Mouse (Mus musculus) G1E-ER4 (cell line): Measurements from ENCODE around the gene Setd1b. TPM values are rescaled to one million over a fixed set of nuclear protein-coding genes. Genes with fewer than 3 reads are reported as not detected.
A peak's percentile ranks its signal among the peaks of the same experiment; 100 is the strongest.

Source experiments
- GATA1 ChIP-seq: IDR thresholded peaks from one replicate; pipeline ENCODE4 v1.8.0; 2012; ENCODE audit warnings: low read length, inconsistent platforms
- polyA plus RNA-seq: library from polyadenylated mRNA; stranded (reverse); fragments of >175 nt; gene quantifications from 2 replicates; pipeline ENCODE4 v1.2.3, GENCODE M21; 2012

The Setd1b gene
- polyA plus RNA-seq, 1 experiment: 85.4 TPM

DNA sequence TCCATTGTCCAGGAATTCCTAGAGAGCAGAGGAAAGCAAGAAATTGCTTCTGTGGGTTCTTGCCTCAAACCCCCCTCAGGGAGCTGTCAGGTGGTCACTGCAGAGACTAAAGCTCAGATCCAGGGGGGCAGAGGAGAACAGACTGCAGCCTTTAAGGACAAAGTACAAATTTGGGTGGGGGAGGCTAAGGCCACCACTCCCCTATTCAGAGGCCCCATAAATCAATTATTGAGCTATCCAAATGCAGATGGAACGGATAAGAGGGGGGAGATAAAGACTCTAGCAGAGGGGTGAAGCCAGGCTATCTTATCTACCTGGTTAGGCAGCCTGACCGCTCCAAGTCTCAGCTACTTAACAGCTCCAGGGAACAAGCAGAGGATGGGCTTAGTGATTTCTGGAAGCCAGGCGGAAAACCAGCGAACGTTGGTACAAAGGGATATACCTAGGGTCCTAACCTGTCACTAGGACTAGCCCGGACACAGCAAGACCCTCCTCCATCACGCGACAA lies 7.1 kb upstream of the Setd1b start:
- TF ChIP-seq GATA1: no peak

DNA sequence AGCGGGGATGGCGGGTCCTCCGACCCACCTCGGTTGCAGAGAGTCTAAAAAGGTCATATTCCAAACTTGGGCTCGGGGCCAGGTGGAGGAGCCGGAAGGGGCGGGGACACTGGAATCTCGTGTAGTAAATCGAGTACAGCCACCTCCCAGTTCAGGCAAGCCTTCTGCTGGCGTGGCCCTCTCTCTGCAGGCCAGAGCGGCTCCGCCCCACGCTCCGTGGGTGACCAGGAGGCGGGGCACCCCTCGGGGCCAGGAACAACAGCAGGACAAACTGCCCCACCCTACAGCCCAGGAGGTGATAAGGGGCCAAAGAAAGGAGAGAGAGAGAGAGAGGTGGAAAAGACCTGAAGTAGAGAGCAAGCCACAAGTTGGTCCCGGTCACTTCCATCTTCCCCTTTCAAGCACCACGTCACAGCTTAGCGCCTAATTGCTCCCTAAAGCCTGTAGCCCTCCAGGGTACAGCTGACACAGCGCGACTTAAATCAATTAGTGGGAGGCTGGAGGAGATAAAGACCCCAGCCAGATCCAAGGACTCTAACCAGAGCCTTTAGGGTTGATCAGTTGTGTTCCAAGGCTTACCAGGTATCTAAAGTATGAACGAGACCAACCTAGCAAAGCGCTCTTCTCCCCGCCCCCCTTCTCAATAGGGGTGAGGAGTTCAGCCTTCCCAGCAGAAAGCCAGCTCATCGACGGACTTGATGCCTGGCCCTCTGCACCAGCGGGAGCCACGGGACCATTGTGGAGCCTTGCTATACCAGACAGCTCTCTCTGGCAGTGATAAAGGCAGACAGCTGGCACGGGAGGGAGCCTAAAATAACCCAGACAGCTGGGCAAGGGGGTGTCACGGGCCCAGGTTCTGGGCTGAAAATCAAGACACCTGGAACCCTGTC lies 6.3 kb upstream of the Setd1b start:
- TF ChIP-seq GATA1: no peak

DNA sequence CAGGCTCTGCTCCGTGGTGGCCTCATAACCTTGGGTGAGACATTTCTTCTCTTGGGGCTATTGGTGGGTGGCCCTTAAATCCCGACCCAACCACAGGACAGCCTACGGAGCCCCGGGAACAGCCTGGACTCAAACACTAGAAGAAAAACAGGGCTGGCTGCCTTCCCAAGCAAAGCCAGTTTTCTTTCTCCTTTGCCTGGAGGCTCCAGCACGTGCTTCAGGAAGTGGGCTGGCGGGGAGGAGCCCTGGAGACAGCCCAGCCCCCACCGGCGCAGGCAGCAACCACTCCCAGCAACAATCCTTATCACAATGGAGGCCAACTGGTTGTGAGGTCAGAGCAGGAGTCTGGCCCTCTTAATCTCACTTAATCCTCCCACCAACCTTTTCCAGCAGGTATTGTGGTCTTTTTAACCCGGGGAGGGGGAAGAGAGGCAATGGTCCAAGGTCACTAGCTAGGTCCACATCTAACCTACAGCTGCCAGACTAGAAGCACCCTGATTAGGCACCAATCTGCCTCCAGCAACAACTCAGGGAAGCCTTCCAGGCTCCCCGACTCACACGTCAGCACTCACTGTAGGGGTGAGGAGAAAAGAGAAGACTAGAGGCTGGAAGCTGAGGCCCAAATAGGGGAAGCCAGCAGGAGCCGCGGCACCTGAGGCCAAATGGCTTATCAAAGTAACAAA lies 5.5 kb upstream of the Setd1b start:
- TF ChIP-seq GATA1: peak; percentile 40

DNA sequence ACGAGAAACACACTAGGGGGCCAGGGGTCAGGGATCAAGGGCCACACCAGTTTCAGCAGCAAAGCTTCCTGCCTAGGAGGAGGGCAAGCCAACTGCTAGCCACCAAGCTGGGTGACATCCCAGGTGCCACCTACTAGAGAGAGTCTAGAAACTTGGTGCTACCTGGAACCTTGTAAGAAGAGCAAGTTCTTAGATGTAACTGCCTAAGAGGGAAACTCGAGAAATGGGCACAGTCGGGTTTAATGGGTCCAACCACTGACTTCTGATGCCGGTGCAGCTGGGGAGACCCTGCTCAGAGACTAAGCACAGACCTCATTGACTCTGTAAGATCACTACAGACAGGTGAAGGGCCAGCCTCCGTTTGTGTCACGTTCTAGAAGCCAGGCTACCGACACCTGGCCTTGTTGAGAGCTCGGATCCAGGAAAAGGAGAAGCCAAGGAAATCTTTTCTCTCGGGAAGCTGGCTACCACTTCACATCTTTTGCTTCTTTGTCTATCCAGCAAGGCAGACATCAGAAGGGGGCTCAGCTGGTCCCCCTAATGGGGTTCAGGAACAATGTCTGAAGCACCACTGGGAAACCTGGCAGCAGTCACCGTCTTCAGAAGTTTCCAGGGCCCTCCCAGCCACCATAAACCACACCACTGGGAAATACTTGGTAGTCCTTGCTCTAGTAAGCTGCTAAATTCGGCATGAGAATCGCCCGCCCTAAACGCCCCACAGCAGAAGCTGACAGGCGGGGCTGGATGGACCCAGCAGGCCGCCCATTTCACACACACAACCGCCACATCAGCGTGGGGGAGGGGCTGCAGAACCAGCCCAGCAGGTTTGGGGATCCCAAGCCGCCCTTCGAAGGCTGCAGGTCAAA lies 4.7 kb upstream of the Setd1b start:
- no peak for TF ChIP-seq GATA1

DNA sequence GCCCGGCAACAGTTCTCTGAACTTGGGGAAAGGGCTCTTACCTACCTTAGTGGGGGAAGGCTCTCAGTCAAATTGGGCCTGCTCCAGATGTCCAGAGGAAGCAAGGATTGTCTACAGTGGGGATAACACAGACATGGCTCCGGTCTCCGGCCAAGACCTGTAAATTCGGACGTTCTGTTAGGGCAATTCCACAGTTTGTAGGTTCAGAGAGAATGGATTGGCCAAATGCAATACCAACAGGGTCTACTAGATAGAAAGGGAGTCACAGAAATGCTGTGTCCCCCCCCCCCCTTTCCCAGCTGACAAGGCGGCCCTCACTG lies 4.1 kb upstream of the Setd1b start:
- TF ChIP-seq GATA1: no peak

DNA sequence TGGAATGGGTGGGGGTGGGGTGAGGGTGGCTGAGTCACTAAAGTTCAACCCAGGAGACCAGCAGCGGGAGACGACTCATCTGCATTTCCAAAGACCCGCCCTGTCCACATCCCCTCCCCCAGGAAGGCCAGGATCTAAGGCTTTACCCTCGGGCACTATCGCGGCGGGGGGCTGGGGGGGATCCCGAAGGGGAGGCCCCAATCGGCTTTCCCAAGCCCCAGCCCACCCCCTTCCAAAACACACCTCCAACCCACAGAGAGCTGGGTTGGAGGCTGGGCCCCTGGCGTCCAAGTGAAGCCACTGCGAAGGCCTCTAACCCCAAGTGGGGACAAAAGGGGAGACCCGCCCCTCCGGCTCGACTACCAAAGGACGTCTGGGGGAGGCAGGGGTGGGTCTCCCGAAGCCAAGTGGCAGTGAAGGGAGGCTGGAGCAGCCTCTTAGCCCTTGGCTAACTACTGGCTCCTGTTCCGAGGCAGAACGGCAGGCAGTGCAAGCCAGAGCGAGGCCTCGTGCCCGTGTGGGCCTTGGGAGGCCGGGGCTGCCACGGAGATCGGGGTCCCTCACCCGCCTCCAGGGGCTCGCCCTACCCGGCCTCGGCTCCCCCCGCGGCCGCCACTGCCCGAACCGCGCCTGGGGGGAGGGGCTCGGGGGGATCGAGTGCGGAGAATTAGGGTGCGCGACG lies 3.6 kb upstream of the Setd1b start:
- TF ChIP-seq GATA1: no peak

DNA sequence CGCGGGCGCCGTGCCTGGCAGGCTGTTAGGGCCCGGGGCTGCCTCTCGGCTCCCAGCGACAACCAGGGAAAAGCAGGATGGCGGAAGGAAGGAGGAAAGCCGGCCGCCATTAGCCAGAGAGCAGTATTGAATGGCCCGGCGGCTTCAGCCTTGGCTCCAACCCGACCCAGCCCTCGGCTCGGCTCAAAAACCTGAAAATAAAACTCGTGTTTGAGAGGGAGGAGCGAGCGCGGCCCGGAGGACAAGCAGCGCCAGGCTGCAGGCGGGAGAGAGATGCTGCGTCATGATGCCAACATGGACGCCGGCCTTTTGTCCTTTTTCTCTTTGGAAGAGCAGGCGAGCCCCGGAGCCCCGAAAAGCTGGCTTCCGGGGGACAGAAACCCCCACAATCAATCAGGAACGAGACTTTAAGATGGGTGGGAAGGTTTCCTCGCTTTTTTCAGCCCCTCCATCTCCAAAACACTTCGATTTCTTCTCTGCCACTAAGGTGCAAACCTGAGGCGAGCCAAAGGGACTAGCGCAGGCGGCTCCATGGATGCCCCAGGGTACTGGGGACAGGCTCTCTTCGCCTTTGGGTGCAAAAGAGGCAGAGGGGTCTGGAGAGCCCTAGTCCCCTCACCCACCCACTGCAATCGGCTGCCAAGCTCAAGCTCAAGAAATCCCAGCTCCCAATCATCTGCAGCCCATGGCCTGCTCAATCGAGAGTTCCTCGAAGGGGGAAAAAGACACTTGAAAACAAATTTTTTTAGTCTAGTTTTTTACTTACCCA lies 2.9 kb upstream of the Setd1b start:
- TF ChIP-seq GATA1: no peak

DNA sequence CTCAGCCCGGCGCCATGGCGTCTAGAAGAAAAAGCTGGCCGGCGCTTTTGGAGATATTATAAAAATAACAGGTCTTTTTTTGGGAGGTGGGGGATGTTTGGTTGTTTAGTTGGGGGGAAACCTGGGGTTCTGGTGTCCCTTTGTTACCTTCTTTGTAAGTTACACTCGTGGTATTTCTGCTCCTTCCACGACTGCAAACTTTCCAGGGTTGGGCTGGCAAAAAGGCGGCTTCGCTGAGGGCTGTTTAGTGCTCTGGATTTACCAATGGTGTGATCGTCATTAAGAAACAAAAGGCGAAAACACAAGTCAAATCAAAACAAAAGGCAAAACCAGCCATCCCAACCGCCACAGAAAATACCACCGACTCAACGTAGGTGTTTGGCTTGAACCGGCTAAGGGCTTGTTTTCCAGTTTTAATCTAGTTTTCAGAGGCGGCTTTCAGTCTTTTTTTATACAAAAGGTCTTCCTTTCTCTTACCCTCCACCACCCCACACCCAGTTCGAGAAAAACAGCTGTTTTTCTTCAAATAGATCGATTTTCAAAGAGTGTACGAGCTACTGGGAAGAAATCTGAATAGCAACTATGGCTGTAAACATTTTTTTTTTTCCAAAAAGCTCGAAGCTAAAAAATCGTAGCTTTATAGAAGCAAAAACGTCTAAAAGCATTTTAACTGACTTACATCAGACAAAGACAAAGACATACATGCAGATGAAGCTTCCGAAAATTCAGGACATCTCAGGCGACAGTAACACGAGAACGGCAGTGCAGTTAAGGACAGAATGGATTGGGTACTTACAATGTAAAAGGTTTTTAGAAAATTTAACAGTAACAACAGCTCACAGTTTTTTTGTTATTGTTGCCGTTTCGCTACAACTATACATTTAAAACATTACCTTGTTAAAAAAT lies 2.0 kb upstream of the Setd1b start:
- TF ChIP-seq GATA1: no peak

DNA sequence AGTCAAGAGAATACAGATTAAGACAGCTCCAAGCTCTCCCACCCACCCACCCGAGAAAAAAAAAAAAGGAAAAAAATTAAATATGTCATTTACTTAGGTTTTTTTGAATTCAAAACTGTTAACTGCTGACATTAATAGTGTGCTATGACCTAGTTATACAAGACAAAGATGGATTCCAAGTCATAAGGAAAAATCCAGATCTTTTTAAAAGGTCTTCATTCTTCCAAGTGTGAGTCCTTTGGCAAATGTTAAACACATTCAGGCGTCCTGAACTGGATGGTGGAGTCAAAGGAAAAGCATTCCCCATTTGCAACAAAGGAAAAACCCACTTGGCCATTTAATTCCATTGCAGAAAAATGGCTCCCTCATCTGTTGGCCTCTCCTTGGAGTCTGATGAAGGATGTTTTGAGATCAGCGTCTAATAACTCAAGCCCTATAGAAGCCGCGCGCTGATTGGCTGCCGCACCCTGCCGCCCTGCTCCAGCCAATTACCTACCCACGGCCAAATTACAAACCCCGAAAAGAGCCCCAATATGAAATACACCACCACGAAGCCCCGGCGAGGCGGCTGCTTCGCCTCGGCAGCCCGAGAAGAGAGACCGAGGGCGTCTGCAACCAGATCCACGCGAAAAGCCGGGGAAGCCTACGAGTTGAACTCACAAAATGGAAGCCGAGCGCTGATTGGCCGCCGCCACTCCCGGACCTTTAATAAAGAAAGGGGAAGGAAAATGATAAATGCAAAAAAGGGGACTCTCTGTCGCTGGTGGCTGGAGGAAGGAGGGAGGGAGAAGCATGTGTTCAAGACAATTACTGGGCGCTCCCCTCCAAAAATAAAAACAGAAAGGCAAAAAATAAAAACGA lies 1.1 kb upstream of the Setd1b start:
- TF ChIP-seq GATA1: no peak

DNA sequence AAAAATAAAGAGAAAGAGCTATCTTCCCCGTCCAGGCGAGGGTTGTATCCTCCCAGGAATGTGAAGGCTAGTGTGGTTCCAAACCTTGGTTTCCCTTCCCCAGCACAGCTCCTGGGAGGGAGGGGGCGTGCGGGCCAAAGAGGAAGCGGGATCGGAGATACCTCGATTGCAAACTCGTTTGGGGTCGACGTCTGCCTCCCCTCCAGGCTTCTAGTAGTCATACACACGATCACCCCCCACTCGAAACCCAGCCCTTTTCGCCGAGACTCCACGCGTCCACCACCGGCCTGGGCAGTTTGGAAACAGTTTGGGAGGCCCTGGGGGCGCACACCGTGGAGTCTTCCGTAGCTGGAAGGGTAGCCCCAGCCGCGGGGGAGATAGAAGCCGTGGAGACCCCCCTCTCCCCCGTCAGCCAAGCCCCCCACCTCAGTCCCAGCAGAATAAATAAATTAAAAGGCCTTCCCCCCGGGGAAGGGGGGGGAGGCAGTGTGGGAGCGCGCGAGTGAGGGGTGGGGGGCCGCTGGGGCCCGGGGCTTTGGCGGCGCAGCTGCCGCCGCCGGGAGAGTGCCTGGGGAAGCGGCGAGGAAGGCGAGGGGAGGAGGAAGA lies 335 bp upstream of the Setd1b start:
- no peak for TF ChIP-seq GATA1

DNA sequence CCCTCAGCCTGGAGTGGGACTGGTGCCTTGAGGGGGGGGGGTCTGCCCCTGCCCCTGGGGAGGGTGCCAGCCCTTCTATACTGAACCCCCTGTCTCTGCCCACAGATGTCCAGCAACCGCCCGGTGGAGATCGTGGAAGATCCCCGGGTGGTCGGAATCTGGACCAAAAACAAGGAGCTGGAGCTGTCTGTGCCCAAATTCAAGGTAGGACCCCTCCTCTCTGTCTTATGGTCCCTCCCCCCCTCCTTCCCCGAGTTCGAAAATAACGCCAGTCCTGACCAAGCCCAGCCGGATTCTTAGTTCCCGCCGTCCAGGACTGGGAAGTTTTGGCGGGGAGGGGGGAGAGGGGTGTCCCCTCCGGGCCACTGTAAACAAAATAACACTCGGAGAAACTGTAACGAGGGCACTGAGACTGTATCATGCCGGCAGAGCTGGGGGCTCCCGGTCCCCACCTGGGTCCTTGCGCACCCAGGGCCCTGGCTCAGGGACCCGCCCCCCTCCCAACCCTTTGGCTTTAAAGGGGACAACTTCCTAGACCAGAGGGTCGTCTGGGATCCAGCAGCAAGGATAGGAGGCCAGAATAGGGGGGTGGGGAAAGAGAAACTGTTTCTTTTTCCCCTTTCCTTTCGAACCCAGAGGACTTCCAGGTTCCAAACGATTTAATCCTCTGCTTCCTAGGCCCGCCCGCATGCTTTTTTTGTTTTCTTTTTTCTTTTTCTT lies 1.4 kb downstream of the Setd1b start:
- no peak for TF ChIP-seq GATA1
